Mouse (Mus musculus): ENCODE measurements around the gene Med14. TPM values are rescaled to one million over a fixed set of nuclear protein-coding genes. Genes with fewer than 3 reads are reported as not detected.

Gene Med14
- polyA plus RNA-seq, 1 experiment, result 6.1 TPM

GRCm38 (mm10) chrX:12746729-12747128 is 15.1 kb downstream of the Med14 start:
- H3K27me3 ChIP-seq (ENCODE audit: control insufficient read depth, insufficient read depth, low read length), result no peaks in the 10 kb centered on the region
- no peaks in the 10 kb centered on the region for H3K4me1 ChIP-seq (ENCODE audit: control insufficient read depth, insufficient read depth, low read length)
- H3K27ac ChIP-seq (ENCODE audit: control insufficient read depth, insufficient read depth, low read depth, low read length), result no peak overlapping the region
- no peak overlapping the region for H3K4me3 ChIP-seq (ENCODE audit: control insufficient read depth, low read depth, low read length)
- TF ChIP-seq POLR2A (IDR thresholded peaks at IDR 0.05; ENCODE audit: control insufficient read depth, low read depth, low read length), result no peak
- no peak for TF ChIP-seq CTCF (IDR thresholded peaks at IDR 0.05; ENCODE audit: control insufficient read depth, insufficient read depth, insufficient replicate concordance, low read depth, low read length)
- no peaks in the 10 kb centered on the region for H3K36me3 ChIP-seq (ENCODE audit: control insufficient read depth, insufficient read depth, low read length)

DNA sequence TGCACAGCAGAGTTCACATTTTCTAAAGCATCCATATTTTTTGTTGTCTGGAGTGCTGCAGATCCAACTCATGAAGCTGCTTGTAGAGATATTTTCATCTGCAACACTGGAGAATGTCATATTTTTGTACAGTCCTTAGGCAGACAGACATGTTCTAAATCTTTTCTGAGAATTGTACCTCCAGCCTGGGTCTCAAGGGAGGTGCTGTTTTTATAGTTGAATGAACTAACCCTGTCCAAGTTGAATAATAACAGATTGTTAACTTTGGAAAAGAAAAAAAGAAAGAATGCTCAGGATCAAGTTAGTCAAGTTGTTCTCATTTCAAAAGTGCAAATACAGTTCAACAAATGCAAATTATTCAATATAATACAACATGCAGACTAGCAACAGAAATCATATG is 21.5 kb downstream of the Med14 start:
- Histone ChIP-seq H3K27ac (ENCODE audit: control insufficient read depth, insufficient read depth, low read depth, low read length) (no peak overlapping the region), H3K27me3 (ENCODE audit: control insufficient read depth, insufficient read depth, low read length) (no peaks in the 10 kb centered on the region), H3K36me3 (ENCODE audit: control insufficient read depth, insufficient read depth, low read length) (no peaks in the 10 kb centered on the region), H3K4me3 (ENCODE audit: control insufficient read depth, low read depth, low read length) (no peak overlapping the region), H3K4me1 (ENCODE audit: control insufficient read depth, insufficient read depth, low read length) (no peaks in the 10 kb centered on the region)
- TF ChIP-seq CTCF (IDR thresholded peaks at IDR 0.05; ENCODE audit: control insufficient read depth, insufficient read depth, insufficient replicate concordance, low read depth, low read length), result no peak
- no peak for TF ChIP-seq POLR2A (IDR thresholded peaks at IDR 0.05; ENCODE audit: control insufficient read depth, low read depth, low read length)

DNA sequence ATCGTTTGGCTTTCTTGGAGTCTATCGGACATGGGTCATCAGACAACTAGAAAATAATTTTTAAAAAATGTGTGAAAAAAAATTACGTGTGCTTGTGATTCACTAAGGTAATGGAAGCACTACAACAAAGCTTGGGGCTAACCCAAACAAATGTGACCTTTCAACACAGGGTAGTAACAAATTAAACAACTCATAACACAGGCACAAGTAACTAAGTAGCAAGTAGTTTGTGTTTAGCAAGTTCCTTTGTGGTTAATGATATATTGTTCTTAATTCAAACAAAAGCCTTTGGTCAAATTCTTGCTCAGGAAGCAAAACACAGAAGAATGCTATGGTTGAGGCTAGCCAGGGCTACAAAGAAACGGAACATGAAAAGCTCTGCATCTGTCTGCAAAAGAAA is 45.8 kb downstream of the Med14 start:
- Histone ChIP-seq H3K4me3 (ENCODE audit: control insufficient read depth, low read depth, low read length) (no peak overlapping the region), H3K27ac (ENCODE audit: control insufficient read depth, insufficient read depth, low read depth, low read length) (no peak overlapping the region), H3K27me3 (ENCODE audit: control insufficient read depth, insufficient read depth, low read length) (no peaks in the 10 kb centered on the region), H3K4me1 (ENCODE audit: control insufficient read depth, insufficient read depth, low read length) (no peaks in the 10 kb centered on the region), H3K36me3 (ENCODE audit: control insufficient read depth, insufficient read depth, low read length) (no peaks in the 10 kb centered on the region)
- TF ChIP-seq CTCF (IDR thresholded peaks at IDR 0.05; ENCODE audit: control insufficient read depth, insufficient read depth, insufficient replicate concordance, low read depth, low read length) (no peak), POLR2A (IDR thresholded peaks at IDR 0.05; ENCODE audit: control insufficient read depth, low read depth, low read length) (no peak)

GRCm38 (mm10) chrX:12713796-12714195 is 48.1 kb downstream of the Med14 start:
- no peak overlapping the region for H3K27ac ChIP-seq (ENCODE audit: control insufficient read depth, insufficient read depth, low read depth, low read length)
- H3K36me3 ChIP-seq (ENCODE audit: control insufficient read depth, insufficient read depth, low read length), result no peaks in the 10 kb centered on the region
- no peak for TF ChIP-seq CTCF (IDR thresholded peaks at IDR 0.05; ENCODE audit: control insufficient read depth, insufficient read depth, insufficient replicate concordance, low read depth, low read length)
- TF ChIP-seq POLR2A (IDR thresholded peaks at IDR 0.05; ENCODE audit: control insufficient read depth, low read depth, low read length), result no peak
- no peaks in the 10 kb centered on the region for H3K4me1 ChIP-seq (ENCODE audit: control insufficient read depth, insufficient read depth, low read length)
- no peak overlapping the region for H3K4me3 ChIP-seq (ENCODE audit: control insufficient read depth, low read depth, low read length)
- H3K27me3 ChIP-seq (ENCODE audit: control insufficient read depth, insufficient read depth, low read length), result no peaks in the 10 kb centered on the region

DNA sequence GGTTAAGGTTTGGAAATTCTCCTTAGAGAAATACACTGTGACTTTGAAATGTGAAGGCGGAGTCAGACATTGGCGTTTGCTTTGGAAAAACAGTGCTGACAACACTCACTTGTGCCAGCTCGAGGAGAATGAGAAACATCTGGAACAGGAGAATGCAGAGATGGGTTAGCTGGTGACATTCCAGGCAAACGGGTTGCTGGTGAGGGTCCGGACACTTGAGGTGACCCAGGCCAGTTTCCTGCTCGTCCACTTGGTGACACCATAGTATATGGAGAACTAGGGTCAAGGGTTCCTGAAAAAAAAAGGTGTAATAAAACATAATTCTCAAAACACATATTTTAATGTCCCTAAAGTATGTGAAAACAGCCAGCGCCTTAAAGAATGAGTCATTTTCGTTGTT is 75.0 kb downstream of the Med14 start:
- H3K27me3 ChIP-seq (ENCODE audit: control insufficient read depth, insufficient read depth, low read length), result no peaks in the 10 kb centered on the region
- no peak for TF ChIP-seq CTCF (IDR thresholded peaks at IDR 0.05; ENCODE audit: control insufficient read depth, insufficient read depth, insufficient replicate concordance, low read depth, low read length)
- TF ChIP-seq POLR2A (IDR thresholded peaks at IDR 0.05; ENCODE audit: control insufficient read depth, low read depth, low read length), result no peak
- H3K36me3 ChIP-seq (ENCODE audit: control insufficient read depth, insufficient read depth, low read length), result no peaks in the 10 kb centered on the region
- H3K4me1 ChIP-seq (ENCODE audit: control insufficient read depth, insufficient read depth, low read length), result no peaks in the 10 kb centered on the region
- no peak overlapping the region for H3K4me3 ChIP-seq (ENCODE audit: control insufficient read depth, low read depth, low read length)
- no peak overlapping the region for H3K27ac ChIP-seq (ENCODE audit: control insufficient read depth, insufficient read depth, low read depth, low read length)

GRCm38 (mm10) chrX:12686071-12686470 is 75.8 kb downstream of the Med14 start:
- Histone ChIP-seq H3K4me1 (ENCODE audit: control insufficient read depth, insufficient read depth, low read length) (no peaks in the 10 kb centered on the region), H3K4me3 (ENCODE audit: control insufficient read depth, low read depth, low read length) (no peak overlapping the region), H3K27ac (ENCODE audit: control insufficient read depth, insufficient read depth, low read depth, low read length) (no peak overlapping the region), H3K36me3 (ENCODE audit: control insufficient read depth, insufficient read depth, low read length) (no peaks in the 10 kb centered on the region), H3K27me3 (ENCODE audit: control insufficient read depth, insufficient read depth, low read length) (no peaks in the 10 kb centered on the region)
- no peak for TF ChIP-seq CTCF (IDR thresholded peaks at IDR 0.05; ENCODE audit: control insufficient read depth, insufficient read depth, insufficient replicate concordance, low read depth, low read length)
- no peak for TF ChIP-seq POLR2A (IDR thresholded peaks at IDR 0.05; ENCODE audit: control insufficient read depth, low read depth, low read length)

DNA sequence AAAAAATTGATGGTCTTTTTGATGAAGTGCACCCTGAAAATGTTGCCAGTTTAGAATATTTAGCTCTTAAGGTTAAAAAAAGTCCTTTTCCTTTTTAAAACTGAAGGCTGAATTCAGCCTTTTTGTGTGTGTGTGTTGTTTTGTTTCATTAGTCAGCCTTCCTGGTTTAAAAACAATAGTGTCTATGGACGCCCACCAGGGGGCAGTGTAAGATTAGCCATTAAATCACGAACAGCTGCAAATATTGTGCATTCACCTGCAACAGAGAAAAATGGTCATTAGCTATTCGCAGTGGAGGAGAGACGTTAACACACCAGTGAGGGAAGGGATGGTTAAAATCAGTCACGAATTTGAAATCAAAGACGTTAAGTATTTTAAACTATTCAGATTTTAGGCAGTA is 84.5 kb downstream of the Med14 start:
- TF ChIP-seq POLR2A (IDR thresholded peaks at IDR 0.05; ENCODE audit: control insufficient read depth, low read depth, low read length) (no peak), CTCF (IDR thresholded peaks at IDR 0.05; ENCODE audit: control insufficient read depth, insufficient read depth, insufficient replicate concordance, low read depth, low read length) (no peak)
- H3K27me3 ChIP-seq (ENCODE audit: control insufficient read depth, insufficient read depth, low read length), result no peaks in the 10 kb centered on the region
- H3K27ac ChIP-seq (ENCODE audit: control insufficient read depth, insufficient read depth, low read depth, low read length), result no peak overlapping the region

More for the DNA sequence above, 84.5 kb downstream of the Med14 start:
- no peaks in the 10 kb centered on the region for H3K4me1 ChIP-seq (ENCODE audit: control insufficient read depth, insufficient read depth, low read length)
- H3K36me3 ChIP-seq (ENCODE audit: control insufficient read depth, insufficient read depth, low read length), result no peaks in the 10 kb centered on the region
- no peak overlapping the region for H3K4me3 ChIP-seq (ENCODE audit: control insufficient read depth, low read depth, low read length)
